Mouse (Mus musculus): ENCODE results near the gene Tmem117. TPM values are rescaled to one million over a fixed set of nuclear protein-coding genes. Genes with fewer than 3 reads are reported as not detected.

Gene Tmem117
- total RNA-seq, 1 experiment from 2014 or later = 4.9 TPM

DNA sequence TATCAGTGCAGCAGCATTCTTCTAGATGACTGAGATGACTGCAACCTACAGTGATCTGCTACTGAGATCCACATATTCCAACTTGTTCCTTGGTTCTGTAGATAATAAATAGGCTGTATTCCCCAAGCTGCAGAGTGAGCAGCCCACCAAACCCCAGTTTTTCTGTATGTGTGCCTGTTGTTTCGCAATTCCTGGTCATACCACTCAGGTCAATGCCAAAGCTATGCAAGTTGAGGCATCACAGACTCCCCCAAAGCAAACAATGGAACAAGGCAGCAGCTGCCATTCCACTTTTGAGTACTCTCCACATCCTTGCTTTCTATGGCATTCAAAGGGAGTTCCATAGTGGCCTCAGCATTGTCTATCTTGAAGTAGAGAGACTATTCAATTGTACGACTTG is 516.1 kb downstream of the Tmem117 start:
- no peak for DNase-seq

Other genes starting within 250 kb of the Tmem117 start
- 1.8 and 2.3 TPM in 2 replicates for gene Adamts20, start 163.8 kb upstream of the Tmem117 start, total RNA-seq (2021)
- gene Pus7l, start 85.7 kb upstream of the Tmem117 start, total RNA-seq (2021) = 5.0 and 6.0 TPM in 2 replicates
- 14.4 and 18.5 TPM in 2 replicates for gene Irak4, start 85.6 kb upstream of the Tmem117 start, total RNA-seq (2021)
- gene Twf1, start 39.3 kb upstream of the Tmem117 start, total RNA-seq (2021) = 91.6 and 105 TPM in 2 replicates